Mouse (Mus musculus): ENCODE data around the gene Cdc37. TPM values are rescaled to one million over a fixed set of nuclear protein-coding genes. Genes with fewer than 3 reads are reported as not detected.
A peak's percentile ranks its signal among the peaks of the same experiment; 100 is the strongest.

Cdc37 gene
- total and polyA plus RNA-seq, 3 experiments, result 779 to 1,631 (median 914) TPM

GRCm38 (mm10) chr9:21154787-21155186 is 5.0 kb upstream of the Cdc37 start:
- Histone ChIP-seq H3K4me1 (ENCODE audit: control insufficient read depth in 1 of 2, insufficient read depth in 2 of 2, low read length in 2 of 2) (peaks cover 12 to 25% of the 10 kb centered on the region in 2 experiments), H3K36me3 (ENCODE audit: control insufficient read depth in 1 of 2, insufficient read depth in 2 of 2, low read length in 2 of 2) (peaks cover 0 to 16% of the 10 kb centered on the region in 2 experiments; a peak in 2 of 4 replicates), H3K9me3 (replicated peaks; ENCODE audit: insufficient read depth, low read length) (no peaks in the 10 kb centered on the region), H3K27me3 (ENCODE audit: control insufficient read depth in 1 of 2, insufficient read depth in 2 of 2, low read length in 2 of 2) (no peaks in the 10 kb centered on the region), H3K4me3 (ENCODE audit: control insufficient read depth in 1 of 2, insufficient read depth in 1 of 2, low read depth in 2 of 2, low read length in 2 of 2) (no peak overlapping the region), H3K9ac (ENCODE audit: control insufficient read depth, low read depth, low read length, poor library complexity, severe bottlenecking) (peak overlapping the region; percentile 22), H3K27ac (ENCODE audit: control insufficient read depth, low read depth, low read length) (peak overlapping the region; percentile 62), H3K79me2 (ENCODE audit: control insufficient read depth, insufficient read depth, low read length, poor library complexity) (peaks cover 3% of the 10 kb centered on the region; the same call in 1 of the 2 replicates)
- peak; percentile 91 for DNase-seq (ENCODE audit: low read depth, low spot score)
- no peak for TF ChIP-seq USF2 (IDR thresholded peaks at IDR 0.05; ENCODE audit: borderline replicate concordance in 1 of 2, insufficient read depth in 1 of 2, low read depth in 1 of 2, low read length in 2 of 2)
- TF ChIP-seq MYB (IDR thresholded peaks at IDR 0.05; ENCODE audit: low read depth, low read length), result no peak
- TF ChIP-seq POLR2AphosphoS2 (IDR thresholded peaks at IDR 0.05; ENCODE audit: low read length), result no peak
- peak; percentile 82 for TF ChIP-seq MAX (IDR thresholded peaks at IDR 0.05; ENCODE audit: low read length)
- no peak for TF ChIP-seq NRF1 (IDR thresholded peaks at IDR 0.05; ENCODE audit: insufficient read depth, low read depth, low read length, poor library complexity, severe bottlenecking)
- peak in 1 of 2 experiments; percentile 72; a peak in 2 of 4 replicates for TF ChIP-seq POLR2A (IDR thresholded peaks at IDR 0.05; ENCODE audit: control insufficient read depth in 1 of 2, insufficient read depth in 1 of 2, low read depth in 1 of 2, low read length in 2 of 2, poor library complexity in 1 of 2)
- TF ChIP-seq GATA1 (IDR thresholded peaks at IDR 0.05; ENCODE audit: low read depth, low read length), result no peak
- TF ChIP-seq ZMIZ1 (IDR thresholded peaks at IDR 0.05; ENCODE audit: low read depth, low read length), result no peak
- peak; percentile 65 for TF ChIP-seq TCF12 (IDR thresholded peaks at IDR 0.05; ENCODE audit: low read depth, low read length)
- peak; percentile 77 for TF ChIP-seq SIN3A (IDR thresholded peaks at IDR 0.05; ENCODE audit: low read length)
- no peak for TF ChIP-seq ZC3H11A (IDR thresholded peaks at IDR 0.05; ENCODE audit: low read depth, low read length)
- no peak for TF ChIP-seq BHLHE40 (IDR thresholded peaks at IDR 0.05; ENCODE audit: borderline replicate concordance, low read depth, low read length)
- TF ChIP-seq CHD1 (IDR thresholded peaks at IDR 0.05; ENCODE audit: low read depth, low read length), result no peak
- TF ChIP-seq ETS1 (IDR thresholded peaks at IDR 0.05; ENCODE audit: low read depth, low read length), result peak; percentile 74
- TF ChIP-seq ZKSCAN1 (IDR thresholded peaks at IDR 0.05; ENCODE audit: low read depth, low read length), result no peak
- no peak for TF ChIP-seq MAZ (IDR thresholded peaks at IDR 0.05; ENCODE audit: low read depth, low read length)
- TF ChIP-seq HCFC1 (IDR thresholded peaks at IDR 0.05; ENCODE audit: low read depth, low read length), result peak; percentile 59; the same call in 1 of the 2 replicates
- no peak for TF ChIP-seq E2F4 (IDR thresholded peaks at IDR 0.05; ENCODE audit: borderline replicate concordance, low read depth, low read length)
- 0 out of 2 replicates have a peak, but pooled peaks have one; percentile 12 for TF ChIP-seq TAL1 (IDR thresholded peaks at IDR 0.05; ENCODE audit: low read length)
- no peak for TF ChIP-seq MAFK (IDR thresholded peaks at IDR 0.05; ENCODE audit: borderline replicate concordance, low read depth, low read length)
- no peak for TF ChIP-seq KAT2A (conservative IDR thresholded peaks at IDR 0.05; ENCODE audit: low read depth, low read length)
- peak; percentile 90 for TF ChIP-seq TBP (IDR thresholded peaks at IDR 0.05; ENCODE audit: low read depth, low read length)
- TF ChIP-seq GABPA (IDR thresholded peaks at IDR 0.05; ENCODE audit: low read depth, low read length), result no peak
- no peak for TF ChIP-seq ZNF384 (IDR thresholded peaks at IDR 0.05; ENCODE audit: low read depth, low read length)
- peak; percentile 85 for TF ChIP-seq MXI1 (IDR thresholded peaks at IDR 0.05; ENCODE audit: low read depth, low read length)
- no peak for TF ChIP-seq SMC3 (IDR thresholded peaks at IDR 0.05; ENCODE audit: low read depth, low read length)
- no peak for TF ChIP-seq USF1 (IDR thresholded peaks at IDR 0.05; ENCODE audit: low read depth, low read length)
- no peak for TF ChIP-seq MEF2A (IDR thresholded peaks at IDR 0.05; ENCODE audit: extremely low read depth, insufficient replicate concordance, low read depth, low read length, poor library complexity, severe bottlenecking)
- 0 out of 2 replicates have a peak, but pooled peaks have one; percentile 16 for TF ChIP-seq JUND (IDR thresholded peaks at IDR 0.05; ENCODE audit: low read depth, low read length)
- no peak for TF ChIP-seq RAD21 (IDR thresholded peaks at IDR 0.05; ENCODE audit: low read depth, low read length)
- no peak for TF ChIP-seq CTCF (IDR thresholded peaks at IDR 0.05 in 2 of 3, conservative IDR thresholded peaks at IDR 0.05 in 1 of 3; ENCODE audit: control insufficient read depth in 1 of 3, insufficient read depth in 1 of 3, low read depth in 2 of 3, low read length in 3 of 3, poor library complexity in 1 of 3, severe bottlenecking in 1 of 3)
- peak; percentile 42 to 81; a peak in 3 of 4 replicates for TF ChIP-seq EP300 (IDR thresholded peaks at IDR 0.05; ENCODE audit: low read depth in 1 of 2, low read length in 2 of 2)
- TF ChIP-seq MYC (IDR thresholded peaks at IDR 0.05; ENCODE audit: low read depth, low read length), result peak; percentile 97
- no peak for TF ChIP-seq POLR2AphosphoS5 (IDR thresholded peaks at IDR 0.05; ENCODE audit: borderline replicate concordance, low read depth, low read length)
- TF ChIP-seq UBTF (IDR thresholded peaks at IDR 0.05; ENCODE audit: borderline replicate concordance, insufficient read depth, low read depth, low read length), result no peak
- no peak for TF ChIP-seq CHD2 (IDR thresholded peaks at IDR 0.05; ENCODE audit: low read length)
- TF ChIP-seq RCOR1 (IDR thresholded peaks at IDR 0.05; ENCODE audit: low read depth, low read length), result peak; percentile 72
- TF ChIP-seq NELFE (IDR thresholded peaks at IDR 0.05; ENCODE audit: low read depth, low read length), result peak; percentile 53; the same call in 1 of the 2 replicates
